8 mouse cellular contexts compared by ENCODE assay signal in genomic region chr1:31102863-31103657, GRCm38 (mm10).
DNase-seq lines count a peak whose midpoint lies in the region.

No protein-coding gene starts in this region.

- intact Hi-C loops in left cerebral cortex, postnatal 14 days (cut with DNase I) = no loop called here

- DNase-seq in left cerebral cortex, postnatal 14 days (ENCODE audit: low spot score in 2 of 2) = peak; percentile 8 to 12
- DNase-seq in left cerebral cortex, adult 11 months (ENCODE audit: low spot score) = no peak
- peak; percentile 4 for DNase-seq in cerebellum, adult 18-20 months
- peak; percentile 29 to 58 for DNase-seq in heart, adult 9 months (ENCODE audit: low spot score in 2 of 2)
- DNase-seq in lung, postnatal 4 days = peak; percentile 17 to 34
- no peak for DNase-seq in adrenal gland, postnatal 4 days (ENCODE audit: low spot score in 2 of 2)
- DNase-seq in ovary, postnatal 14 days (ENCODE audit: low spot score) = no peak
- no peak for DNase-seq in thymus, postnatal 36 days

Comparison
In these comparisons a context has a peak if more than half of its experiments do, and no peak if none do; other contexts are left out.
1. DNase-seq: peak in left cerebral cortex, postnatal 14 days (2 of 2), cerebellum, adult 18-20 months (2 of 2), heart, adult 9 months (2 of 2) and lung, postnatal 4 days (2 of 2); none in left cerebral cortex, adult 11 months (single experiment), adrenal gland, postnatal 4 days (0 of 2), ovary, postnatal 14 days (single experiment) and thymus, postnatal 36 days (0 of 2).